Mouse (Mus musculus): ENCODE data around the gene Vmn1r23.

Gene Vmn1r23

GRCm38 (mm10) chr6:57926738-57927137 lies at the start of gene Vmn1r23:
Gene Vmn1r23, minus strand, starts transcription at chr6:57926838.
- WGBS: 96% methylated on average over 1 of the region's 1 CpGs

- WGBS: 85% methylated on average over 1 of the region's 1 CpGs
Measured at GRCm38 (mm10) chr6:57961403-57961802, 34.8 kb upstream of the Vmn1r23 start, which contains the start of gene Vmn1r24. Gene Vmn1r24, minus strand, starts transcription at chr6:57961503.

DNA sequence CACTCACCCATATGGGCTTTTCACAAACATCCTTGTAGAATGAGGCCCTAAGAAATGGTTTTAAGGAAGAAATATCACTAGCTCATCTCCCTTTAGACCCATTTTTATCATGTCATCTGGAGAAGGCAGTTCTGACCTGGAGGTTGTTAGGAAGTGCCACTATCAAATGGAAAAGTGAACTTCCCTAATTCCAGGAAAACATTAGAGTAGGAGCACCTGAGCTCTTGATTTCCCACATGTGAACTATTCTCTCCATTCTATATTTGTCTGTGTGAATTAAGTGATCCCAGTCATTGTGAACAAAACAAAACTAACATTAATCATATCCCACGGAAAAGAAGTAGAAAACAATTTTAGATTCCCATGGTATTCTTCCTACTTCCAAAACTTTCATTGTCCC lies 18.7 kb downstream of the Vmn1r23 start, which contains the start of gene Vmn1r22:
Gene Vmn1r22, minus strand, starts transcription at position 101 of the 400 bp plus-strand sequence.
- WGBS: 82% methylated on average over 1 of the region's 1 CpGs
